Mouse (Mus musculus) liver, embryonic 12.5 days (tissue): Measurements from ENCODE around the gene Fnip2. TPM values are rescaled to one million over a fixed set of nuclear protein-coding genes. Genes with fewer than 3 reads are reported as not detected.

ENCODE experiments used
- ATAC-seq: fragments of 200-750 bp; cut with Nextera tagmentation; 2 replicates; pipeline ENCODE4 v1.8.0; 2017; ENCODE audit warnings: moderate number of reproducible peaks, mild to moderate bottlenecking, moderate library complexity
- H3K27ac ChIP-seq: fragments of 300-500 bp; sonication (generic); 2 replicates; pipeline ENCODE4 v1.5.1; 2016; ENCODE audit warnings: mild to moderate bottlenecking
- H3K27me3 ChIP-seq: fragments of 300-500 bp; sonication (generic); replicated peaks from 2 replicates; pipeline ENCODE4 v1.6.1; 2016; ENCODE audit warnings: mild to moderate bottlenecking, moderate library complexity
- H3K36me3 ChIP-seq: fragments of 300-500 bp; sonication (generic); 2 replicates; pipeline ENCODE4 v1.6.1; 2016; ENCODE audit warnings: mild to moderate bottlenecking, moderate library complexity
- H3K4me1 ChIP-seq: fragments of 300-500 bp; sonication (generic); 2 replicates; pipeline ENCODE4 v1.6.1; 2016
- H3K4me2 ChIP-seq: fragments of 300-500 bp; sonication (generic); 2 replicates; pipeline ENCODE4 v1.6.1; 2016; ENCODE audit warnings: mild to moderate bottlenecking, moderate library complexity
- H3K4me3 ChIP-seq: fragments of 300-500 bp; sonication (generic); 2 replicates; pipeline ENCODE4 v1.5.1; 2016; ENCODE audit warnings: mild to moderate bottlenecking, moderate library complexity
- H3K9ac ChIP-seq: fragments of 300-500 bp; sonication (generic); 2 replicates; pipeline ENCODE4 v1.6.1; 2016; ENCODE audit warnings: mild to moderate bottlenecking, moderate library complexity
- H3K9me3 ChIP-seq: fragments of 300-500 bp; sonication (generic); replicated peaks from 2 replicates; pipeline ENCODE4 v1.6.1; 2016; ENCODE audit warnings: mild to moderate bottlenecking, moderate library complexity
- WGBS: fragments of 180-500 bp; shearing (Covaris S2); methylation state at CpG from one replicate; pipeline ENCODE4 v1.1.7; 2016; ENCODE audit not compliant: insufficient replicate concordance; 5-methylcytosine and 5-hydroxymethylcytosine counted together
- polyA plus RNA-seq: library from polyadenylated mRNA; unstranded; fragments of >200 nt; fragmentation: Nextera tagmentation; extraction: Ambion mirVana; gene quantifications from 2 replicates; pipeline ENCODE4 v1.2.1, GENCODE M21; 2016

The Fnip2 gene
- polyA plus RNA-seq, 1 experiment from 2014 or later = 8.3 TPM

DNA sequence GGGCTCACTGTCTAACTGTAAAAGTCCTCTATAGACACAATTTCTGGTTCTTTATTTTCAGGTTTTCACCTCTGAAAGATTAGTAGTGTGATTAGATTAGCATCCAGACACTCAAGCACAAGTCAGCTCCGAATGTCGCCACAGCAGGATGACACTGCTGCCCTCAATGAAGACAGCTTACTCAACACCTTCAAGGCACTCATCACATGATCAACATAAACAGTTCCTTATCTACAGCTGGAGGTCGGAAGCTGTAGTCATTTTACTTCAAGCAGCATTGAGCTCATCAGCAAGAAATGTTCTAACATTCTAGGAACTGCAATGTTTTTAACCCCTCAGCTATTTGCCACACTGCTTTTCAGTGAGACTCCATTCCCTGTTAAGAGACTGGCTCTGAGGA, 76.0 kb downstream of the Fnip2 start:
- WGBS = 57% methylated on average over 3 of the region's 3 CpGs
- ATAC-seq = no peak
- no peak overlapping the region for H3K4me2 ChIP-seq
- H3K4me1 ChIP-seq = no peaks in the 10 kb centered on the region
- H3K27ac ChIP-seq = no peak overlapping the region
- no peak overlapping the region for H3K9ac ChIP-seq
- H3K36me3 ChIP-seq = peaks cover 92% of the 10 kb centered on the region
- H3K27me3 ChIP-seq = no peaks in the 10 kb centered on the region
- no peaks in the 10 kb centered on the region for H3K9me3 ChIP-seq
- no peak overlapping the region for H3K4me3 ChIP-seq

DNA sequence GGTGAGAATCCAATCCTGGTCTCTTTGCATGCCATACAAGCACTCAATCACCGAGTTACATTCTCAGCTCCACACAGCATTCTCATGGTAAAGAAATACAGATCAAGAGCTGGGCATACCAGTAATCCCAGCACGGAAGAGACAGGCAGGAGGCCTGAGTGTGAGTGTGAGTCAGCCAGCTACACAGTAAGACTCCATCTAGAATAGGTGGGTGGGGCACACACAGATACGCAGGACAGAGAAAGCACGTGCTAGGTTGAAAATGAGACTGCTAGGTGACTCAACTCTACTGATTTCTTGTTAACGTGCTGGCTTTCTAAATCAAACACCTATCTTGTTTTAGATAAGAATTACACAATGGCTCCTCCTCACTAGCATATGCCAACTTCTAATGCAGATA, 77.5 kb downstream of the Fnip2 start:
- no peak overlapping the region for H3K4me2 ChIP-seq
- no peak for ATAC-seq
- H3K4me1 ChIP-seq = no peaks in the 10 kb centered on the region
- 83% methylated on average over 5 of the region's 5 CpGs for WGBS
- no peak overlapping the region for H3K4me3 ChIP-seq
- peaks cover 93% of the 10 kb centered on the region for H3K36me3 ChIP-seq
- no peak overlapping the region for H3K9ac ChIP-seq
- H3K27me3 ChIP-seq = no peaks in the 10 kb centered on the region
- H3K27ac ChIP-seq = no peak overlapping the region
- no peaks in the 10 kb centered on the region for H3K9me3 ChIP-seq

DNA sequence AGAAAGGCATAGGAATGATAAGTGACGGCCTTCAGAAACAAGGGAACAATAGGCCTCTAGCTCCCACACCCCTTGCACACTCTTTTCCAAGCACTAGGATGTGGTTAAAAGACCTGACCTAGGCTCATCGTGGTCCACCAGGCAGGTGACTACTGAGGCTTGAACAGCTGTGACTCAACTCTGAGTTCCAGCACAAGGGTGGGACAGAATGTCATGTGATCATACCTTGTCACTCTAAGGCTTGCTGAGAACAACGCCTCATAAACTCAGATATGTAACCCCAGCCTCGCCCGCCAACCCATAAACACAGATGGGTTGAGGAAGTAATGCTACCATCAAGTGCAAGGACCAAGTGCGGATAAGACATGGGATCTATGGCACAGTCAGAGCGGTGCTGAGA, 79.6 kb downstream of the Fnip2 start:
- Histone ChIP-seq H3K27ac (no peak overlapping the region), H3K4me3 (no peak overlapping the region), H3K36me3 (peaks cover 99% of the 10 kb centered on the region), H3K4me1 (no peaks in the 10 kb centered on the region), H3K9ac (no peak overlapping the region), H3K9me3 (no peaks in the 10 kb centered on the region), H3K27me3 (no peaks in the 10 kb centered on the region), H3K4me2 (no peak overlapping the region)
- WGBS = 88% methylated on average over 7 of the region's 7 CpGs
- no peak for ATAC-seq

DNA sequence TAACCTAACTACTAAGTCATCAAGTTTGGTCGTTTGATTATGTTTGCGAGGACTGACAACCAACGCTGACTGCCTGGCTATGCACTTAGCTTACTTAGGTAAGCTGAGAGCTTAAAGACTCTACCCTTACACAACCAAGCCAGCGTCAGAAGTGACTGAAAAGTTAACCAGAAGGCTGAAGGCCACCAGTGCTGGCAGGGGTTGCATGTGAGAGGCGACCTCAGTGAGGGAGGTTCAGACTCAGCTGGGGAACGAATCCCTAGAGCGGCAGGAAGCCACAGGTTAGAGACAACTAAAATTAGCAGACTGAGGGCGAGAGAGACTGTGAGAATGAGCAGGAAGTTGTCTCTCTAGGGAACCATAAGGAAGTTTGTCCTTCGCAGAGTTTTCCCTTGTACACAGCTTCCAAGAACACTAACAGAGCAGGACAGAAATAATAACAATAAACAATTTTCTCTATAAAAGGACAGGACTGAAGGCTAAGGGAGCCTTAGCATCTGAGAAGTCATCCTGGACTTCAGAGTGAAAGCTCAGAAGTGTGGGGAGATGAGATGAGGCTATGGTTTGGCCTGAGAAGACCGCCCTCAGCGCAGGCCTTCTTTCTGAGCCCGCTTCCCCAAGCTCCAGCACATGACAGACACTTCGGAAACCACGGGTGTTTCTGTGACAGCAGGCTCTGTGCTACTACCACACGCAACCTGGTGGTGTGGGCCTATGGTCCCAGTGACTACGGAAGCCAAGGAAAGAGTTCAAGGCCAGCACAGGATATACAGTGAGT, 83.1 kb downstream of the Fnip2 start:
- Histone ChIP-seq H3K4me2 (no peak overlapping the region), H3K27me3 (no peaks in the 10 kb centered on the region), H3K4me1 (peaks cover 4% of the 10 kb centered on the region; the same call in 1 of the 2 replicates), H3K36me3 (peaks cover 91% of the 10 kb centered on the region), H3K27ac (no peak overlapping the region), H3K4me3 (no peak overlapping the region), H3K9ac (no peak overlapping the region), H3K9me3 (no peaks in the 10 kb centered on the region)
- ATAC-seq = no peak
- 67% methylated on average over 16 of the region's 16 CpGs for WGBS

DNA sequence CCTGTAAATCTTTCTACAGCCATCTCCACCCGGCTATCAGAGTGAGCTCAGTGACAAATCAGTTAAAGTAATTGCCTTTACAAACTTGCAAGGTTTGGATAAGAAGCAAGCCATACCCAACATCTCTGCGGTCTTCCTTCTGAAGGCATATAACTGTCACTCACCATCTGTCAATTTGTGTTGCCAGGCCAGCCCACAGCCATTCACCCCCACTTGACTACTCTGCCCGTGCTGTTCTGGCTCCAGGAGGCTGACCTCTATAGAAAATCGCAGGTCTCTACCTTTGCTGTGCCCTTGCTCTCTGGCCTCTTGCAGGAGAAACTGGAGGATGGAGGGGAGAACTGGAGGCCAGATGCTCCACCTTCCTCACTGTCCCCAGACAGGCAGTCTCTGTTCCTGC, 88.7 kb downstream of the Fnip2 start:
- H3K9ac ChIP-seq = no peak overlapping the region
- no peak overlapping the region for H3K27ac ChIP-seq
- 51% methylated on average over 4 of the region's 4 CpGs for WGBS
- H3K9me3 ChIP-seq = no peaks in the 10 kb centered on the region
- H3K4me3 ChIP-seq = no peak overlapping the region
- peak; percentile 18; the same call in 1 of the 2 replicates for ATAC-seq
- H3K36me3 ChIP-seq = peaks cover 80% of the 10 kb centered on the region
- H3K4me1 ChIP-seq = peaks cover 23% of the 10 kb centered on the region
- no peak overlapping the region for H3K4me2 ChIP-seq
- H3K27me3 ChIP-seq = no peaks in the 10 kb centered on the region

DNA sequence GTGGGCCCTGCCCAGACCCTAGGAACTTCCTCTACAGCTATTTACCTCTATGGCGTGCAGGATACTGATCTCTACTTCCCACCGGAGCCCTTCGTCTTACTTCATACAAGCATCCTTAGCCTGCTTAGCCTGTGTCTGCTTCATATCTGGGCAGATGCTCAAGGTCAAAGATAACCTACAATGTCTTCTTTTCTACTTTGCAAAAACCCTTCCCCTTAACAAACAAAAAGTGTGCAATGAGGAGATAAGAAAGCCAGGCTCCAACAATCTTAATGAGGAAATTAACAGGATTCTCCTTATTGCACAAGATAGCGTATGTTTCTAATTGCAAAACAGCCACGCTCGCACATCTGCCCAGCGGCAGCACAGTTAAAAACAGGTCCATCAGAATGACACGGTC, 89.2 kb downstream of the Fnip2 start:
- ATAC-seq = peak; percentile 57
- Histone ChIP-seq H3K9ac (no peak overlapping the region), H3K27ac (no peak overlapping the region), H3K36me3 (peaks cover 80% of the 10 kb centered on the region), H3K4me2 (no peak overlapping the region), H3K4me1 (peaks cover 23% of the 10 kb centered on the region), H3K4me3 (no peak overlapping the region), H3K27me3 (no peaks in the 10 kb centered on the region), H3K9me3 (no peaks in the 10 kb centered on the region)
- 38% methylated on average over 8 of the region's 8 CpGs for WGBS

DNA sequence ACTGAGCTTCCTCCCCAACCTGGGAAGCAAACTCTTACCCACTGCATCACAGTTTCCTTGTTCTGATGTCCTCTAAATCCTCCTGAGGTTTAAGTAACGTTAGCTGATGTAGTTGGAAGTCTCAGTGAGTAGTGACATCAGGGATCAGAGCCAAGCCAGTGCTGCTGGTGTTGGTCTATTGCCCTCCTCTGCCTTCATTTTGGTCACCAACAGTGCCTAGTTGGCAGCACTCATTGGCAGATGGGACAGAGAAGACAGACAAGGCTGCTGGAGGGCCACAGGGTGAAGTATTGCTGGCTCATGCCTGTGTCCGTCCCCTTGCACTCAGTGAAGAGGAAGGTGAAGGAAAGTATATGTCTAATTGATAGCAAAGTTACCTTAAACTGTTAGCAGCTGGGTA, 91.6 kb downstream of the Fnip2 start:
- no peak overlapping the region for H3K4me2 ChIP-seq
- ATAC-seq = no peak
- H3K9me3 ChIP-seq = no peaks in the 10 kb centered on the region
- H3K27ac ChIP-seq = no peak overlapping the region
- H3K4me1 ChIP-seq = peaks cover 23% of the 10 kb centered on the region
- no peaks in the 10 kb centered on the region for H3K27me3 ChIP-seq
- H3K36me3 ChIP-seq = peaks cover 85% of the 10 kb centered on the region
- no peak overlapping the region for H3K9ac ChIP-seq
- H3K4me3 ChIP-seq = no peak overlapping the region
- WGBS = 90% methylated on average over 2 of the region's 2 CpGs

DNA sequence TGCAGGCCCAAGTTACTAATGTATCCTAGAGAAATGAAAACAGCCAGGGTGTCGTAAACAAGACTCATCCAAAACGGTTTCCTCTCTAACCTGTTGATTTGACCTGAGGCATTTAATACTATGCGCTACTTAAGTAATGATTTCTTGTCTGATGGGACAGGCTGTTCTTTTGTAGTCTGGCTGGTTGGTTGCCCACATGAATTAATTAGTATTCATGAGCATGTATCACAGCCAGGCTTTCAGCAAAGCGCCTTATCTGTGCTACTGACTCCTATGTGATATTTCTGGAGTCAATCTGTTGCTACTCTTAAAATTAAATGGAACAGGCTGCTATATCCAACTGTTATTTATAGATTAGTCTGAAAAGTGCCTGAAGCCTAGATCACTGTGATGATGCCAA, 92.7 kb downstream of the Fnip2 start:
- Histone ChIP-seq H3K4me3 (no peak overlapping the region), H3K27ac (no peak overlapping the region), H3K27me3 (no peaks in the 10 kb centered on the region), H3K4me2 (no peak overlapping the region), H3K9me3 (no peaks in the 10 kb centered on the region), H3K36me3 (peaks cover 81% of the 10 kb centered on the region), H3K9ac (no peak overlapping the region), H3K4me1 (peaks cover 20% of the 10 kb centered on the region)
- 89% methylated on average over 4 of the region's 4 CpGs for WGBS
- no peak for ATAC-seq

DNA sequence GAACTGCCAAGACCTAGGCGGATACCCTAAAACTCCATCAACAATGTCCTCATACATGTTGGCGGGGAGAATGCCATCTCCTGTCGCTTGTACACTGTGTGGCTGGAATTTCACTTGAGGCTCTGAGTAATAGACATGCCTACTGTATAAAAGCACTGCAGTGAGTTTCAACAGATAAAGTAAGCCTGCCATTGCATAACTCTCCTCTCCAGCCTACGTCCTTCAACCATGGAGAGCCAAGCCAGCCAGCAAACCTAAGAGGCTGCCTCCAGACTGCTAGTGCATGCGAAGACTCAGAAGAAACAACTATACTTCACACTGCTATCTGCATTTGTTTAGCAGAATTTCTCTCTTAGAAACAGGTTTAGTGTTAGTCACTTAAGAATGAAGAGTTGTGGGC, 95.2 kb downstream of the Fnip2 start:
- H3K9me3 ChIP-seq = no peaks in the 10 kb centered on the region
- no peak overlapping the region for H3K9ac ChIP-seq
- whole genome bisulfite sequencing = 90% methylated on average over 5 of the region's 5 CpGs
- peaks cover 81% of the 10 kb centered on the region for H3K36me3 ChIP-seq
- ATAC-seq = no peak
- no peaks in the 10 kb centered on the region for H3K27me3 ChIP-seq
- H3K4me1 ChIP-seq = no peaks in the 10 kb centered on the region
- no peak overlapping the region for H3K27ac ChIP-seq
- no peak overlapping the region for H3K4me2 ChIP-seq
- H3K4me3 ChIP-seq = no peak overlapping the region

DNA sequence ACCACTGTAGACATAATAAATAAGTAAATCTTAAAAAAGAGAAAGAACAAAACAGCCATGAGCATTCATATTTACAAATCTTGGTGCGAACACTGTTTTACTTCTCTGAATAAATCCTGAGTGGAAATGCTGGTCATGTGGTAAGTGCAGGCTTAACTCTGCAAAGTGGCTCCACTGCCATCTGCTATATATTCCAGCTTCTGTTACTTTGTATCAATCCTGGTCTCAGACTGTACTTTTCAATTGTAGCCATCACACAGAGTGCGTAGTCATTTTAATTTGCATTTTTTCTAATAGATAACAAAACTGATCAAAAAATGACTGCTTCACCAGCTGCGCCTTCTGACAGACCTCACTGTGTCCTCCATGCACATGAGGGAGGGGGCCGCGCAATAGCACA, 98.2 kb downstream of the Fnip2 start:
- Histone ChIP-seq H3K36me3 (peaks cover 86% of the 10 kb centered on the region), H3K27me3 (no peaks in the 10 kb centered on the region)
- no peak for ATAC-seq

DNA sequence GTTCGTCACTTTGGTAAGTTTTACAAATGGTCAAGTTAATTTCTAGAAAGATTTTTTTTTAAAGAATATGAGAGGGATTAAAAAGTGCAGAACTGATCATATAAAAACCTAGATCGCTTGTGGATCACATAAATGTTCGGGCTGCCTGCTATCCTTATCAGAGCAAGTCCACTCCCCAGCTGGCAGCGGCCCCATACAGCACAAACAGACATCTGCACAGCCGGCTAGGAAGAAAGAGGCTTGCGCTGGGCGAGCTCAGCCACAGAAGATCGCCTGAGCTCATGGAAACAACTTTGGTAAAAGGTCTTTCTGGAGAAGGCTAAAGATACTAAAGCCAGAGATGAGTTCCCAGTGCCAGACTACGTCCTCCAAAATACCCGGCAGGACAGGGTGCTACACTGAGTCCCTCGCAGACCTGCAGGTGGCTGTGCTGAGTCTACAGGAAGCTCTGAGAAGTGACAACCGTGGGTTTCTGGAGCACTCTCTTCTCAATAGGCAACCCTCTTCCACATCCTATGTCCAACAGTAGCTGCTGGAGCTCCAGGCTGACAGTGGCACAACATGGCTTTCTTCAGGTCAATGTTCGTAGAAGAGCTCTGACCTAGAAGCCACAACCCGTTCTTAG, 108.8 kb downstream of the Fnip2 start:
- 82% methylated on average over 14 of the region's 14 CpGs for WGBS
- H3K36me3 ChIP-seq = peaks cover 73% of the 10 kb centered on the region

More for the DNA sequence above, 98.2 kb downstream of the Fnip2 start:
- no peak overlapping the region for H3K4me2 ChIP-seq
- H3K4me1 ChIP-seq = no peaks in the 10 kb centered on the region
- no peak overlapping the region for H3K4me3 ChIP-seq
- H3K9me3 ChIP-seq = no peaks in the 10 kb centered on the region
- H3K9ac ChIP-seq = no peak overlapping the region
- no peak overlapping the region for H3K27ac ChIP-seq
- 92% methylated on average over 5 of the region's 5 CpGs for WGBS

DNA sequence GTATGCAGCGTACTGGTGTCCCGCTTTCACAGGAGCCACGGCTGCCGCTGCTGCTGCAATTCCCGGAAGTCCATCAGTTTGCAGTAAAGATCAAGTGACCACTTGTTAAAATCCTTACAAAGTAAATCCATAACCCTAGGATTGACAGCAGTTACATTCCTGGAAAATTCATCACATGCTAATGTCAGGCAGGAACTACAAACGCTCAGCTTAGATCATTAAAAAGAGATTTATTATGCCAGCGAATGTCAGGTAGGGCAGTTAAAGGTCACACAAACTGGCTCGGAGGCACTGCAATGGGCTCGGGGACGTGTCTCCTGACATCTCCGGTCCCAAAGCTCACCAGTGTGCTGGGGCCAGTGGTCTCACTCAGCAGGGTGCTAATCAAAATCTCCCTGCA, 111.8 kb downstream of the Fnip2 start:
- no peak overlapping the region for H3K27ac ChIP-seq
- no peaks in the 10 kb centered on the region for H3K4me1 ChIP-seq
- H3K9me3 ChIP-seq = no peaks in the 10 kb centered on the region
- no peak for ATAC-seq
- H3K4me3 ChIP-seq = no peak overlapping the region
- H3K4me2 ChIP-seq = no peak overlapping the region
- no peak overlapping the region for H3K9ac ChIP-seq
- WGBS = 85% methylated on average over 11 of the region's 11 CpGs
- peaks cover 47% of the 10 kb centered on the region for H3K36me3 ChIP-seq
- no peaks in the 10 kb centered on the region for H3K27me3 ChIP-seq

More for the DNA sequence above, 108.8 kb downstream of the Fnip2 start:
- H3K9me3 ChIP-seq = no peaks in the 10 kb centered on the region
- H3K4me1 ChIP-seq = no peaks in the 10 kb centered on the region
- ATAC-seq = no peak
- no peak overlapping the region for H3K4me3 ChIP-seq
- H3K4me2 ChIP-seq = no peak overlapping the region
- H3K27me3 ChIP-seq = no peaks in the 10 kb centered on the region
- H3K27ac ChIP-seq = no peak overlapping the region
- no peak overlapping the region for H3K9ac ChIP-seq
